Mouse (Mus musculus): ENCODE data around the gene Golga4. TPM values are rescaled to one million over a fixed set of nuclear protein-coding genes. Genes with fewer than 3 reads are reported as not detected.

Golga4 gene
- polyA plus RNA-seq, 1 experiment from 2014 or later: 56.5 TPM

DNA sequence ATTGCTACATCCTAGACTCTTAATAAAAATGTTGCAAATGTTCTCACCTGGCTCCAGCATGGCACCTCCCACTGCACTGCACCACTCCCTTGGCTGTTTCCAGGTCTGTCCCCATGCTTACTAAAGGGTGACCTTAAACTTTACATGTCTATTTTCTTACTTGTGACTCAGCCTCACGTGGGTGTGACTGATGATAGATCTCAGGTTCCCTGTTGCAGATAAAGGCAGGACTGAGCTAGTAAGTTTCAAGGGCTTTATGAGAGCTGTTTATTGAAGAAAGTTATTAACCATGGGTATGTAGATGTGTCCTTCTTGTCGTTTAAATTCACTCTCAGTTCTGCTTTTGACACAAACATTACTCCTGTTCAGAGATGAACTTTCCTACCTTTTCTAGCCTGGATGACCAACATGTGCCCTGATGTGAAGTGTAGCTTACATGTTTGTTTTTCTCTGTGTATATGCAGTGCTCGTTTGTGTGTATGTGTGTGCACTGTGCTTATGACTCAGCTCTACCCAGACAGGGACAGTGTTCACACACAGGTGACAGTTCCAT lies 6.7 kb downstream of the Golga4 start:
- 91% methylated on average over 3 of the region's 3 CpGs for WGBS
- Histone ChIP-seq H3K9ac (replicated peaks) (no peak overlapping the region), H3K36me3 (peaks cover 35% of the 10 kb centered on the region), H3K27me3 (no peaks in the 10 kb centered on the region), H3K4me2 (replicated peaks) (no peak overlapping the region), H3K27ac (no peak overlapping the region), H3K4me1 (replicated peaks) (peaks cover 18% of the 10 kb centered on the region), H3K4me3 (replicated peaks) (no peak overlapping the region), H3K9me3 (no peaks in the 10 kb centered on the region)
- ATAC-seq: no peak

DNA sequence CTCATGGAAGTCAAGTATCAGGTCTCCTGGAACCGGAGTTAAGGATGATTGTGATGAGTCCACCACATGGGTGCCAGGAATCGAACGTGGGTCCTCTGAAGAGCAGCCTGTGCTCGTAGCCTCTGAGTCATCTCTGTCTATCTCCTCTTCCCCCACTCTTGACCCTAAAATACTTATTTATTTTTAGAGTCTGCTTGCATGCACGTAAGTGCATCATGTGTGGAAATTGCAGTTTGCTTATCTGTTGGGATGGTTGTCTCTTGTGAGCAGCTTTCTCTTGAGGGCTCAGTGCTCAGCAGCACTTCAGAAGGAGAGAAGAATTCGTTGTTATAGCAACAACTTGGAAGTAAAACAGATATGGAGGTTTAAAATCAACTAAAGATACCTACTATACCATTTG lies 9.4 kb downstream of the Golga4 start:
- no peak for ATAC-seq
- Histone ChIP-seq H3K9me3 (no peaks in the 10 kb centered on the region), H3K4me3 (replicated peaks) (no peak overlapping the region), H3K4me1 (replicated peaks) (no peaks in the 10 kb centered on the region), H3K4me2 (replicated peaks) (no peak overlapping the region), H3K36me3 (peaks cover 35% of the 10 kb centered on the region), H3K27me3 (no peaks in the 10 kb centered on the region), H3K9ac (replicated peaks) (no peak overlapping the region), H3K27ac (no peak overlapping the region)
- WGBS: 93% methylated on average over 6 of the region's 6 CpGs

- H3K9me3 ChIP-seq: no peaks in the 10 kb centered on the region
- H3K27me3 ChIP-seq: no peaks in the 10 kb centered on the region
- 0 out of 2 replicates have a peak, but pooled peaks cover 3% of the 10 kb centered on the region for H3K4me1 ChIP-seq (replicated peaks)
- no peak overlapping the region for H3K9ac ChIP-seq (replicated peaks)
- ATAC-seq: no peak
- WGBS: 97% methylated on average over 3 of the region's 3 CpGs
- H3K4me3 ChIP-seq (replicated peaks): no peak overlapping the region
- no peak overlapping the region for H3K27ac ChIP-seq
- peaks cover 30% of the 10 kb centered on the region for H3K36me3 ChIP-seq
- H3K4me2 ChIP-seq (replicated peaks): no peak overlapping the region
These were observed 10.1 kb downstream of the Golga4 start for GRCm38 (mm10) chr9:118516162-118516561.

GRCm38 (mm10) chr9:118517619-118518018 lies 11.6 kb downstream of the Golga4 start:
- Histone ChIP-seq H3K4me1 (replicated peaks) (0 out of 2 replicates have a peak, but pooled peaks cover 3% of the 10 kb centered on the region), H3K9me3 (no peaks in the 10 kb centered on the region), H3K27ac (no peak overlapping the region), H3K9ac (replicated peaks) (no peak overlapping the region), H3K4me2 (replicated peaks) (no peak overlapping the region), H3K36me3 (peaks cover 26% of the 10 kb centered on the region), H3K4me3 (replicated peaks) (no peak overlapping the region), H3K27me3 (no peaks in the 10 kb centered on the region)
- ATAC-seq: no peak
- WGBS: 82% methylated on average over 7 of the region's 8 CpGs

GRCm38 (mm10) chr9:118519101-118519500 lies 13.0 kb downstream of the Golga4 start:
- Histone ChIP-seq H3K4me1 (replicated peaks) (0 out of 2 replicates have a peak, but pooled peaks cover 3% of the 10 kb centered on the region), H3K9ac (replicated peaks) (no peak overlapping the region), H3K27me3 (no peaks in the 10 kb centered on the region), H3K27ac (no peak overlapping the region), H3K4me3 (replicated peaks) (no peak overlapping the region), H3K9me3 (no peaks in the 10 kb centered on the region), H3K4me2 (replicated peaks) (no peak overlapping the region), H3K36me3 (peaks cover 31% of the 10 kb centered on the region)
- 78% methylated on average over 8 of the region's 8 CpGs for WGBS
- no peak for ATAC-seq

DNA sequence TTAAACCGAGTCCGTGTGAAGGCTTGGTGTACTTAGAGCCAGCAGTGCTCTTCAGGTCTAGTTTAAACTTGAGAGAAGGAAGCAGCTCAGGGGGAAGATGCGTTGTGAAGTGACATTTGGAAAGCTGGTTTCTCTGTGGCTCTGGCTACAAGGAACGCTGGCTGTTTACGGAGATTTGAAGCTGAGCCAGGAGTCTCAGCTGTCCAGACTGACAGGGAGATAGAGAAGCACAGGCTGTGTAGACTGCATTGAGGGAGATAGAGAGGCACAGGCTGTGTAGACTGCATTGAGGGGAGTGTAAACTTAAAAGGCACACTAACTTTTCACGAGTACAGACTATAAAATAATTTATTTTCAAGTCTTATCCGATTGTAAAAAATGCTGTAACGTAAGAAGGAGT lies 13.9 kb downstream of the Golga4 start:
- H3K4me1 ChIP-seq (replicated peaks): 0 out of 2 replicates have a peak, but pooled peaks cover 3% of the 10 kb centered on the region
- H3K36me3 ChIP-seq: peaks cover 33% of the 10 kb centered on the region
- H3K9ac ChIP-seq (replicated peaks): no peak overlapping the region
- H3K9me3 ChIP-seq: no peaks in the 10 kb centered on the region
- no peak overlapping the region for H3K4me3 ChIP-seq (replicated peaks)
- H3K4me2 ChIP-seq (replicated peaks): no peak overlapping the region
- no peak for ATAC-seq
- WGBS: 78% methylated on average over 8 of the region's 8 CpGs
- H3K27me3 ChIP-seq: no peaks in the 10 kb centered on the region
- no peak overlapping the region for H3K27ac ChIP-seq

DNA sequence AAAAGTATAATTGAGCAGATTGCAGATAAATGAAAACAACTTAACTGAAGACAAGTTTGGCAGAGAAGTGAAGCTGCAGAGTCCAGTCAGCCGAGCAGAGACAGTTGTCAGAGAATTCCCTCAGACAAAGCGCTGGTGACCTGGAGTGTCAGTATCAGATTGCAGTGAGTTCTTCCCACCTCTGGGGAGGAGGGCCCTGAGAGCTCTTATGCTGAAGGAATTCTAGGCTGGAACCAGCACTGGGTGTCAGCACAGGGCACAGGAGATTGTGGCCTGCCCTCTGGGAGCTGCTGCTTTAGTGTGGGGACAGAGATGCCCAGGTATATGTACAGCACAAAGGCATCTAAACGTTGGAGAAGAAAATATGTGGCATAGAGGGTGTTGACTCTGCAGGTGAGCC lies 14.8 kb downstream of the Golga4 start:
- Histone ChIP-seq H3K27me3 (no peaks in the 10 kb centered on the region), H3K4me1 (replicated peaks) (0 out of 2 replicates have a peak, but pooled peaks cover 3% of the 10 kb centered on the region), H3K27ac (no peak overlapping the region), H3K36me3 (peaks cover 34% of the 10 kb centered on the region), H3K9me3 (no peaks in the 10 kb centered on the region), H3K9ac (replicated peaks) (no peak overlapping the region), H3K4me2 (replicated peaks) (no peak overlapping the region), H3K4me3 (replicated peaks) (no peak overlapping the region)
- WGBS: 30% methylated on average over 3 of the region's 3 CpGs
- ATAC-seq: no peak

DNA sequence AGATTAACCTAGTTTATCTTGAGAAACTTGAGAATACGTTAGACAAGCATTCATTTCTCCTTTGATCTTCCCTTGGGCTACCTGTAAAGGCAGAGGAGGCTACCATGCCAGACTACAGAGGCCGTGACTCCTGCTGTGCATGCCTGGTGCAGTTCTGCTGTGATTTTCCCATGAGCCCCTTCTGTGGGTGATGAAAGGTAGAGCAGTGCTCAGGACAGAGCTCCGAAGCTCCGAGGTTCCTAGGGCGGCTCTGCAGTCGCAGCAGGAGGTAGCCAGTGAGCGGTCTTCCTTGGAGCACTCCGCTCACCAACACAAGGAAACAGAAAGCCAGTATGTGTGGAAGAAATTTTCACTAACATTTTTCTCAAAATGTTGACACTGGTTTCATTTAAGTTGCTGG lies 15.6 kb downstream of the Golga4 start:
- WGBS: 72% methylated on average over 8 of the region's 8 CpGs

GRCm38 (mm10) chr9:118523738-118524137 lies 17.7 kb downstream of the Golga4 start:
- Histone ChIP-seq H3K27ac (no peak overlapping the region), H3K27me3 (no peaks in the 10 kb centered on the region), H3K9me3 (no peaks in the 10 kb centered on the region), H3K4me1 (replicated peaks) (0 out of 2 replicates have a peak, but pooled peaks cover 3% of the 10 kb centered on the region), H3K4me3 (replicated peaks) (no peak overlapping the region), H3K4me2 (replicated peaks) (no peak overlapping the region), H3K9ac (replicated peaks) (no peak overlapping the region), H3K36me3 (peaks cover 55% of the 10 kb centered on the region)
- ATAC-seq: no peak
- WGBS: 83% methylated on average over 11 of the region's 11 CpGs

More for the DNA sequence above, 15.6 kb downstream of the Golga4 start:
- Histone ChIP-seq H3K27me3 (no peaks in the 10 kb centered on the region), H3K9ac (replicated peaks) (no peak overlapping the region), H3K27ac (no peak overlapping the region), H3K4me1 (replicated peaks) (0 out of 2 replicates have a peak, but pooled peaks cover 3% of the 10 kb centered on the region), H3K36me3 (peaks cover 36% of the 10 kb centered on the region), H3K4me3 (replicated peaks) (no peak overlapping the region), H3K9me3 (no peaks in the 10 kb centered on the region), H3K4me2 (replicated peaks) (no peak overlapping the region)
- ATAC-seq: no peak

GRCm38 (mm10) chr9:118527056-118527455 lies 21.0 kb downstream of the Golga4 start:
- Histone ChIP-seq H3K27ac (no peak overlapping the region), H3K36me3 (peaks cover 86% of the 10 kb centered on the region), H3K9me3 (no peaks in the 10 kb centered on the region), H3K27me3 (no peaks in the 10 kb centered on the region), H3K4me1 (replicated peaks) (no peaks in the 10 kb centered on the region), H3K9ac (replicated peaks) (no peak overlapping the region), H3K4me3 (replicated peaks) (no peak overlapping the region), H3K4me2 (replicated peaks) (no peak overlapping the region)
- WGBS: 88% methylated on average over 18 of the region's 18 CpGs
- no peak for ATAC-seq

GRCm38 (mm10) chr9:118529783-118530182 lies 23.7 kb downstream of the Golga4 start:
- Histone ChIP-seq H3K9me3 (no peaks in the 10 kb centered on the region), H3K4me2 (replicated peaks) (no peak overlapping the region), H3K4me1 (replicated peaks) (no peaks in the 10 kb centered on the region), H3K27me3 (no peaks in the 10 kb centered on the region), H3K9ac (replicated peaks) (no peak overlapping the region), H3K27ac (no peak overlapping the region), H3K4me3 (replicated peaks) (no peak overlapping the region), H3K36me3 (peaks cover 89% of the 10 kb centered on the region)
- ATAC-seq: no peak
- WGBS: 89% methylated on average over 3 of the region's 3 CpGs

DNA sequence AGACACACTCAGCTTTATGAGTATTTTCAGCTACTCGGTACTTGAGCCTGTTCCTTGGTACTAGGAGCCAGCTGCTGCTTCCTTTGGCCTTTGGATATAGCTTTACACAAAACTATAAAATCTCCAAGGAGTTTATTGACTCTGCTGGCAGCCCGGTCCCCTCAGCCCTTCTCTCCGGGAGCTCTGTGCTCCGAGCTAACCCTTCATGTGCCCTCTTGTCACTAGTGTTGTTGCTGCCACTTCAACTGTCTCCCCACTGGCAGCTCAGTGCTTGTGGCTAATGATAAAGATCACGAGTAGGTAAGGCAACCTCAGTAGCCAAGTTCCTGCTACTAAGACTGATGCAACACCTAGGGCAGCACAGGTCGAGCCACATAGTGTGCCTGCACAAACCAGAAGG lies 24.6 kb downstream of the Golga4 start:
- H3K9me3 ChIP-seq: no peaks in the 10 kb centered on the region
- no peak for ATAC-seq
- H3K27me3 ChIP-seq: no peaks in the 10 kb centered on the region
- H3K4me2 ChIP-seq (replicated peaks): no peak overlapping the region
- WGBS: 89% methylated on average over 6 of the region's 6 CpGs
- H3K9ac ChIP-seq (replicated peaks): no peak overlapping the region
- H3K27ac ChIP-seq: no peak overlapping the region
- peaks cover 87% of the 10 kb centered on the region for H3K36me3 ChIP-seq
- no peaks in the 10 kb centered on the region for H3K4me1 ChIP-seq (replicated peaks)
- H3K4me3 ChIP-seq (replicated peaks): no peak overlapping the region

All from midbrain, embryonic 13.5 days (tissue).